Mouse (Mus musculus) liver, adult 2 months (tissue): Measurements from ENCODE around the gene Rab1b.

Experiments used
- CTCF ChIP-seq: fragments of 200-500 bp; IDR thresholded peaks from 2 replicates; pipeline ENCODE4 v1.5.1; 2011; ENCODE audit warnings: low read depth, low read length, control low read depth
- POLR2A ChIP-seq: fragments of 200-500 bp; IDR thresholded peaks from 2 replicates; pipeline ENCODE4 v1.6.1; 2011; ENCODE audit warnings: low read length, control low read depth; ENCODE audit not compliant: insufficient read depth; ENCODE audit errors: extremely low read depth

DNA sequence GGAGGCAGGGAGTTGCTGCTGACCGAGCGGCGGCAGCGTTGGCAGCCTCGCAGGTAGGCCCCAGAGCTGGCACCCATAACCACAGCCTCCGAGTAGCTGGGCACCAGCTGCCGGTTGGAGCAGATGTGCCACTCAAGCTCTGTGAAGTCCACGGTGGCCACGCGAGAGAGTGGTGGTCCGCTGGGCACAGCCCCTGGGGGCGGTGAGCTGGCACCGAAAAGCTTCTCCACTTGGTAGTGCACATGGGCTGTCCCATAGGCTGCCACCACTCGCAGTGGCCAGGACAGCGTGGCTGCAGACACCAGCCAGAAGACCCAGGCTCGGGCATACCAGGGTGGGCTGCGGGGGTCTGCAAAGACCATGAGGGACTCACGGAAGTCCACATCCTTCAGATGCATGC is 24.9 kb downstream of the Rab1b start:
- no peak for TF ChIP-seq CTCF
- TF ChIP-seq POLR2A, result no peak
